Mouse (Mus musculus) left cerebral cortex, adult 18-20 months (tissue): ENCODE measurements around the gene Ddx19b. TPM values are rescaled to one million over a fixed set of nuclear protein-coding genes. Genes with fewer than 3 reads are reported as not detected.
"Not testable (repeated sequence)": the region's sequence is repeated elsewhere in the genome, so short reads cannot be mapped to it uniquely, and the experiment has no call there.

Experiments used
- DNase-seq, 2 experiments: peaks; one replicate each; pipeline ENCODE4 v3.0.0; 2021 to 2022; ENCODE audit warnings: low spot score in 2 of 2, mixed read lengths in 1 of 2
- microRNA-seq, 2 experiments: library from miRNA; unstranded; fragments of <30 nt; microRNA quantifications; one replicate each; pipeline ENCODE4 v1.2.0; 2021
- total RNA-seq, 2 experiments: library from RNA; stranded (reverse); gene quantifications; 2 replicates each; pipeline ENCODE4 v1.2.3; 2021

Ddx19b gene
- total RNA-seq, 2 experiments from 2014 or later: 21.2 to 22.5 TPM

DNA sequence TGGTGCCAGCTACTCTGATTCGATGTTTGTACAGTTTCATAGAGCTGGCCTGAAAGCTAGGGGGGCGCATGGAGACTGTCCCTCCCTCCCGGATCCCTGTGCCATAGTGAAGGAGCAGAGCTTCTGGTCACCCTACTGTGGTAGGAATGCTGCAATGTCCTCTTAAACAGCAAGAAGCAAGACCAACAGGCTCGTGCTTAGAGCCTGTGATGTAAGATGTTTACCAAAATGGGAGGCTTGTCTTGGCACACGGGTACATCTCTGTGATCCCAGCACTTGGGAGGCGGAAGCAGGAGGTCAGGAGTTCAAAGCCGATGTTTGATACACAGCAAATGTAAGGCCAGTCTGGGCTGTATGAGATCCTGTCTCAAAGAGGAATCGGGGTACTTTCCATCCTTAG is 65.0 kb downstream of the Ddx19b start:
- no peak for DNase-seq

GRCm38 (mm10) chr8:110965594-110965993 is 66.0 kb downstream of the Ddx19b start:
- DNase-seq: peak; percentile 50 to 56

DNA sequence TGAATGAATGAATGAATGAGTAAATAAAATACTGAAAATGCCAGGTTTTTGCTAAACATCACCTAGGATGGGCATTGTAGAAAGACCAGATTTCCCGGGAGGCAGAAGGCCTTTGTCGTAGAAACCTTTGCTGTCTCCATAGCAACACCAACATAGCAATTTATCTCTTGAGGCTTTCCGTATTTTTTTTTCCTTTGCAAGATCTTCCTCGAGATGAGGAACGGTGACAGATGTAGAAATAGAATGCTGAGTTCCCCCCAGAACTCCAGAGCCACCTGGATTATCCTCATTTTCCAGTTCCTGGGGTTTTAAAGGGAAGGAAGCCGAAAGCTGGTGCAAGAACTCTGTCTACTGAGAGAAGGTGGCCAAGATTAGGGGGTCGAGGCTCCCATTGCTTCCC is 66.9 kb downstream of the Ddx19b start:
- DNase-seq: no peak

DNA sequence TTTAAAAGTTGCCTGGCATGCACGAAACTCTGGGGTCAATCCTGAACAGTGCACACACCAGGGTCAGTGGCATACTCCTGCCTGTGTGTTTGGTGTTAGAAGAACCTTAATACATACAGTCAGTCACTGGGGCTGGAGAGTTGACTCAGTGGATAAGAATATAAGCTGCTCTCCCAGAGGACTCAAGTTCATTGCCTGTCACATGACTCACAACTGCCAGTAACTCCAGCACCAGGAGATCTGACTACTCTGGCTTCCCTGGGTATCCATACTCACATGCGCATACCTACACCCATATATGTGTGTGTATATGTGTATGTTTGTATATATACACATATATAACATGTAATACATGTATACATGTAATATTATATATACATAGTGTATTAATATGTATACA is 68.5 kb downstream of the Ddx19b start:
- DNase-seq: no peak

GRCm38 (mm10) chr8:110959906-110960305 is 71.6 kb downstream of the Ddx19b start:
- DNase-seq: no peak

DNA sequence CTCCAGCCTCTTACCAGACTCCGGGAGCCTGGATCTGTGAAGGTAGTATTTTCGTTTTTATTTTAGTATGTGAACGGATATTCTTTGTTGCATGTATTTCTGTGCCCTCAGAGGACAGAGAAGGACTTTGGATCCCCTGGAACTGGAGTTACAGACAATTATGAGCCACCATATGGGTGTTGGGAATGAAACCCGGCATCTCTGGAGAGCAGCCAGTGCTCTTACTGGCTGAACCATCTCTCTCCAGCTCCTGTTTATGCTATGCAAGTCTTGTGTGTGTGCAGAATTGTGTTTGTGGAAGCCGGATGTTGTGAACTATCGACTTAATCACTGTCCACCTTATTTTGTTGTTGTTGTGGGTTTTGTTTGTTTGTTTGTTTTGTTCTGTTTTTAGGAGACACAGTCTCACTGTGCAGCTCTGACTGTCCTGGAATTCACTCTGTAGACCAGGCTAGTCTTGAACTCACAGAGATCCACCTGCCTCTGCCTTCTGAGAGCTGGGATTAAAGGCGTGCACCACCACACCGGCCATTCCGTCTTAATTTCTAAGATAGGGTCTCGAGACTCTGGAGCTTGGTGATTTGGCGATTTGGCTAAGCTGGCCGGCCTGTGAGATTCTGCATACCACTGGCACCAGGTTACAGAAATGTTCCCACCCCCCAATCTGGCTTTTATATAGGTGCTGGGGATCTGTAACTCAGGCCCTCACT is 72.3 kb downstream of the Ddx19b start:
- no peak for DNase-seq

- not testable (repeated sequence) for DNase-seq
Measured at GRCm38 (mm10) chr8:110958553-110958952, 73.0 kb downstream of the Ddx19b start.

GRCm38 (mm10) chr8:110958135-110958534 is 73.4 kb downstream of the Ddx19b start:
- DNase-seq: no peak

GRCm38 (mm10) chr8:110957471-110957870 is 74.1 kb downstream of the Ddx19b start:
- no peak for DNase-seq

DNA sequence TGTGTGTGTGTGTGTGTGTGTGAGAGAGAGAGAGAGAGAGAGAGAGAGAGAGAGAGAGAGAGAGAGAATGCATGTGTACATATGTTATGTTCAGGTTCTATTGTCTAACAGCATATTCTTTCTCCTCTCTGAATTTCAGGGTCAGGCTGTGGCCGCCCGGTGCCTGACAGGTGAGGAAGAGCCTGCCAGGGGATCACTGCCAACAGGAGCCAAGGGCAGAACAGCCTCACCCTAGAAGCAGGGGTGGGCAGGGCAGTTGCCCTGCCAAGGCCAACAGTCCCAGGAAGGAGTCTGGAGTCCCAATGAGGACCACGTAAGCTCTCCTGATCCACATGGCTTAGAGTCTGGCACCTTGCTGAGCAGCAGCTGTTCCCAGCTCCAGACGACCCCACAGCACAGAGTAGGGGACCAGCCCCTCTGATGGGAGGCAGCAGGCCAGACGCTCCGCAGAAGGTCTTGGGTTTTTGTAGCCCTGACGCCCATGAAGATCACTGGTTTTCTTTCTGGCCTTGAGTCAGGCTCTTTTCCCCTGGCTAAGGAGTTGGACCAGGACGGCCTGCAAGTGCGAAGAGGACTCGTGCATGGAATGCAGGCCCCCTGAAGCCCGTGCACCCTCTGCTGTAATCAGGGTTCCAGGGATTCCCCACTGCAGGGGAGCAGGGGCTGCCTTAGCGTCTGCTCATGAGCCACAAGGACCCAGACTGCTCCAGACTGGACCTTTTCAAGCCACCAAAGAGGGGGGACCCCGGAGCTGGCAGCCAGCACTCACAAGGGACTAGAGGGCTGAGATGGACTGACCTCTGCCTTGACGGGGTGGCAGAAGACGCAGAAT is 74.7 kb downstream of the Ddx19b start:
- no peak for DNase-seq

GRCm38 (mm10) chr8:110954776-110955175 is 76.8 kb downstream of the Ddx19b start:
- no peak for DNase-seq

Small RNAs within 50 kb of the gene (microRNA-seq; reads per million reads assigned to microRNA genes)
- 0 reads per million in 2 experiments for gene Gm24103
- gene Mir3473d: 0 to 0.50 reads per million in 2 experiments

Other genes starting within 250 kb of the Ddx19b start
- 100 to 1,000 TPM; 102 to 106 TPM for gene Il34, start 225.8 kb downstream of the Ddx19b start, total RNA-seq
- gene Cog4, start 185.2 kb downstream of the Ddx19b start, total RNA-seq: 10 to 100 TPM; 54.3 to 58.6 TPM
- 10 to 100 TPM; 61.7 to 63.8 TPM for gene Sf3b3, start 185.0 kb downstream of the Ddx19b start, total RNA-seq
- 10 to 100 TPM; 18.8 to 18.9 TPM for gene Fuk, start 129.3 kb downstream of the Ddx19b start, total RNA-seq
- 10 to 100 TPM; 94.4 to 96.8 TPM for gene St3gal2, start 111.8 kb downstream of the Ddx19b start, total RNA-seq
- gene Ddx19a, start 34.0 kb downstream of the Ddx19b start, total RNA-seq: 10 to 100 TPM; 25.9 to 28.7 TPM
- 100 to 1,000 TPM in 1 of 2 experiments, 10 to 100 TPM in 1; 94.0 to 102 TPM for gene Aars, start 1.4 kb upstream of the Ddx19b start, total RNA-seq
- gene Exosc6, start 24.6 kb upstream of the Ddx19b start, total RNA-seq: not detected
- gene Clec18a, start 60.7 kb upstream of the Ddx19b start, total RNA-seq: 1 to 10 TPM; 3.6 to 5.5 TPM
- 10 to 100 TPM; 28.0 to 29.3 TPM for gene Pdpr, start 62.9 kb upstream of the Ddx19b start, total RNA-seq
- 100 to 1,000 TPM; 138 to 139 TPM for gene Glg1, start 227.5 kb upstream of the Ddx19b start, total RNA-seq